Mouse (Mus musculus): ENCODE results near the gene Nt5c3b. TPM values are rescaled to one million over a fixed set of nuclear protein-coding genes. Genes with fewer than 3 reads are reported as not detected.

Nt5c3b gene
- total RNA-seq, 2 experiments from 2014 or later, result 30.2 to 33.3 TPM

- intact Hi-C loops (cut with DNase I), result no loop called here
- no peak for DNase-seq (ENCODE audit: low spot score)
These were observed 11.6 kb downstream of the Nt5c3b start for GRCm38 (mm10) chr11:100430052-100430451.

DNA sequence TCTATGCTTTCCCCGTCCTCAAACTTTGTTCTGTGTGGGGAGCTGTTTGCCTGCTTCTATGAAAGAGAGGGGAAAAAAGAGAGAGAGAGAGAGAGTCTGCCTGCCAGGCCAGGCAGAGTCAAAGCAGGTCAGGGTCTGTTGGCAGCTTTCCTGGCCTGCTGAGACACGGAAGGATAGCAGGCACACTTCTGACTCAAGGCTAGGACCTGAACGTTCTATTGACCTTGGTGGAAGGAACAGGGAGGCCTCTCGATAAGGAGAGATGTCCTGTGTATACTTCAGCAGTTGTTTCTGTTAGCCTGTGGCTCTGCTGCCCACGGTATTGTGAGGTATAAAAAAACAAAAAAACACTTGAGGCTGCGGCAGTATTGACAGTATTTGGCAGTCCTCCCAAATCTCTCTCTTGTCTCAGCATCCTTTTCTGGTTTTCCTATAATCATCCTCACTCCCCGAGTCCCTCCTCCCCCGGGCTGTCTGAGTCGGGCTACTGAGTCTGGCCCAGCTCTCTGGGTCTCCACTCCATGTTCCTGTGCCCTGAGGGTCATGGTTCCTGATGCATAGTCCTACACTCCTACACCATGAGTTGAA is 12.9 kb downstream of the Nt5c3b start:
- intact Hi-C loops (cut with DNase I), result no loop called here
- no peak for DNase-seq (ENCODE audit: low spot score)

DNA sequence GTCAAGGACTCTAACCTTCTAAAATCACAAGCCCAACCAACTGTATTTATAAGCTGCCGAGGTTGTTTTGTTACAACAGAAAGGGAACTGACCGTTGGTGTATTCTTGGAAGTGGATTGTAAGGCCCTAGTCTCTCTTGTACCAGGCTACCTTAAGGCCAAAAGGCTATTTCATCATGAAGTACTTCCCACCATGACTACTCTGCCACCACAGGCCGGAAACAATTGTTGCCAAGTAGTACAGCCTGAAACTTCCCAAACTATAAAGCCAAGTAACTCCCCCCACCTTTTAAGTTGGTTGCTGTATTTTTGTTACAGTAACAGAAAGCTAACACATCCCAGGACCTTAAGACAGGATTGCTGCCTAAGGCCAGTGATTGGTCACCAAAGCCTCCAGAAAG is 14.8 kb downstream of the Nt5c3b start:
- no peak for DNase-seq (ENCODE audit: low spot score)
- intact Hi-C loops (cut with DNase I), result loop anchor here (2.0 kb wide), 2 partner anchors 46 to 128 kb away; partner anchors contain the start of gene Klhl11

- peak; percentile 38 for DNase-seq (ENCODE audit: low spot score)
- intact Hi-C loops (cut with DNase I), result loop anchor here (2.0 kb wide), 2 partner anchors 47 to 129 kb away; partner anchors contain the start of gene Klhl11
These were observed 15.8 kb downstream of the Nt5c3b start for GRCm38 (mm10) chr11:100425851-100426250.

- DNase-seq (ENCODE audit: low spot score), result no peak
- intact Hi-C loops (cut with DNase I), result no loop called here
These were observed 17.8 kb downstream of the Nt5c3b start for GRCm38 (mm10) chr11:100423836-100424235.

DNA sequence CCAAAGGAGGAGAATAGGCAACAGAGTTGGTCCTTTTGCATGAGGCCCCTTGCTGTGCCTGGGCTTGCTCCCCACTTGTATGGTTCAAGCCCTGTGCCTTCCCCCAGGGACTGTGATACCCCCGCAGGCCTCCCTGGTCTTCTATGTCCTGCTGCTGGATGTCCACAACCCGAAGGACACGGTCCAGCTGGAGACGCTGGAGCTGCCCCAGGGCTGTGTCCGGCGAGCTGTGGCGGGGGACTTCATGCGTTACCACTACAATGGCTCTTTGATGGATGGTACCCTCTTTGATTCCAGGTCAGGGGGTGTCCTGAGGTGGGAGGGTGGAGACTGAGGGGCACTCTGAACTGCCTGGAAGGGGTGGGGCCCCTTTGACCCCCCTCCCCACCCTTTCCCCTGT is 20.1 kb downstream of the Nt5c3b start:
- intact Hi-C loops (cut with DNase I), result no loop called here
- no peak for DNase-seq (ENCODE audit: low spot score)

DNA sequence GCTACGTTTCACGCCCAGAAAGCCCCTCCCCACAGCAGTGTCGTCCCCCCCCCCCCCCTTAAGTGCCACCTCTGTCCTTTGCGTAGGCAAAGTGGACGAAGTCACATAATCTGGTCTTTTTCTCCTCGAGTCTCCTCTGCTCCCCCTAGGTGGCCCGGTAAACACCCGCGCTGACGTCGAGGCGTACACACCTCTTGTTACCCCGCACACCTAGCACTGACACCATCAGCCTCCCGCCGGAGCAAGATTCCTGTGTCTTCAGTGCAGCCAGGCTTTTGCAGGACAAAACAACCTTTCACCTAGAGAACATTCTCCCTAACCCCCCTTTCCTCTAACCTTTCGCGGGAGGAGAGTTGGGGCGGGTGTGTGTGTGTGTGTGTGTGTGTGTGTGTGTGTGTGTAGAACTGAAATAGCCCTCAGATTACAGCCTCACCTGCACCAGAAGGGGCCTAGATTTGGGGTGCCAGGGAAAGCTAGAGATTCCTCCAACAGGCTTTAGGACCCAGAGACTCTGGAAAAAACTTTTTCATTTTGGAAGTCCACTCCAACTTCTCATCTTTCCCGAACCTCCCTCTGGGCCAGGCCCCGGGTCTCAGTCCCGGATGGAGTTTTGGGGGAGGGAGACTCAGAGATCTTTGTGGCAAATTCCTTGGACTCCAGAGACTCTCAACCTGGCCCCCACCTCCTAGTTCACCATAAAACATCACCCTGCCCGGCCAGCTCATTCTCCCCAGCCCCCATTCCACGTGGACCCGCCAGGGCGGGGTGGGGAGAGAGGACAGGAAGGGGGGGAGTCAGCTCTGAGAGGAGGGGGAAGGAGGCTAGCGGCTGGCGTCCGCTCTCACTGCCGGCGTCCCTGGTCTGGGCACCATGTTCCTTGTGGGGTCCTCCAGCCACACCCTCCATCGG is 26.4 kb downstream of the Nt5c3b start, which contains the start of gene Fkbp10:
Fkbp10 (plus strand) TSS at position 784 of the 909 bp plus-strand sequence.
- peak; percentile 66 for DNase-seq (ENCODE audit: low spot score)
- intact Hi-C loops (cut with DNase I), result no loop called here

- intact Hi-C loops (cut with DNase I), result no loop called here
- peak; percentile 76 for DNase-seq (ENCODE audit: low spot score)
These were observed 27.3 kb downstream of the Nt5c3b start, which contains the start of gene P3h4 for GRCm38 (mm10) chr11:100414021-100414913. TSS of gene P3h4 (minus strand) at chr11:100414836.

- DNase-seq (ENCODE audit: low spot score), result no peak
- intact Hi-C loops (cut with DNase I), result no loop called here
These were observed 28.1 kb downstream of the Nt5c3b start for GRCm38 (mm10) chr11:100413541-100413940.

DNA sequence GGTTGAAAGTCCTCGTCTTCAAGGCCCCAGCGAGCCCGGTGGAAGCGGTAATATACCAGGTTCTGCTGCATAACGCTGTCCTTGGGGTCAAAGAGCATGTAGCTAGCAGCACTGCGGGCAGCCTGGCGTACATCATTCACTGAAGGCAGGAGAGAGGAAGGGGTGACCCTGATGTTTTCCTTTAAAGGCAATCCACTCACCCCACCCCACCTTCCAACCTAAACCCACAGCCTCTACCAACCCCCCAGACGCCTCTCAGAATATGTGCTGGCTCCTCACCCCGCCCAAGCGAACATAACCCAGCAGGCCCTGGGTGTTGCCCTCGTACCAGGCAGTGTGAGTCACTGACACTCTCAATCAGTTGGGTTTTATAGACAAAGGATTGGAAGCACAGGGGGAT is 29.9 kb downstream of the Nt5c3b start:
- DNase-seq (ENCODE audit: low spot score), result no peak
- intact Hi-C loops (cut with DNase I), result no loop called here

DNA sequence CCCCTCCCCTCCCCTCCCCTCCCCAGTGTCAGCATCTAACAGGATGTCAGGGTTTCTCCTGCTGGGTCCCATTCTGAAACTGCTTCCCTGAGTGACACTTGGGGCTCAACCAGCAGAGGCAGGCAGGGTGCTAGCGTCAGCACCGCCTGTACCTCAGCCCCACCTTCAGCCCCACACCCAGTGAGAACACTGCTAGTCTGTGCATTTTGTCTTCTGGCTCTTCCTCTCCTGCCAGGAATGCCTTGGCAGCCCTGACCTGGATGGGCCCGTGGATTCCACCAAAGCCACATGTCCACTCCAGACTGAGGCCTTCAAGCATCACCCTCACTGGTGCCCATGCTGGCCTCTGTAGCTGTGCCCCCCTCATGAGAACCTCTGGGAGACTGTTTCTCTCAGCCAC is 31.9 kb downstream of the Nt5c3b start:
- DNase-seq (ENCODE audit: low spot score), result no peak
- intact Hi-C loops (cut with DNase I), result no loop called here

DNA sequence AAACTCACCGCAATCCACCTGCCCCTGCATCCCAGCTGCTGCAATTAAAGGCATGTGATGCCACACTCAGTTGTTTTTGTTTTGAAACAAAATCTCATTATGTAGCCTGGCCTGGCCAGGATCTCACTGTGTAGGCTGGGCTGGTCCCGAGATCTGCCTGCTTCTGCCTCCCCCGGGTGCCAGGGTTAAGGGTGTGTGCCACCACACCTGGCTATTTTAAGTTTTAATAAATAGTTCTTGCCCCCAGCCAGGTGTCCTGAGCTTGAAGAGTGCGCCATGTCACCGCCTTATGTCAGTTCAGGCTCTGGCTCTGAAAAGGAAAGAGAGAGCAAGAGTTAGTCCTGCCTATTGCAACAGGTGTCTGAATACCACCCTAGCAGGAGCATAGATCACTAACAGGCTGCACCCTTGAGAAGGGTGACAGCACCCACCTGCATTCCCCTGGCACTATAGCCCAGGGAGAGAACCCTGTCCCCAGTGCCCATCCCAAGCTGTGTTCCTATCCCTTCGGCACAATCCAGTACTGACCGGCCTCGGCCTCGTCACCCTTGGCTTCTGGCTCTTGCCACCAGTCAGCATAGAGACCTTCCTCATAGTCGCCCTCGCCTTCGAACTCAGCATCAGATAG is 32.7 kb downstream of the Nt5c3b start:
- intact Hi-C loops (cut with DNase I), result loop anchor here (1.0 kb wide), 1 partner anchor 47 kb away; no protein-coding TSS in a partner anchor
- no peak for DNase-seq (ENCODE audit: low spot score)

GRCm38 (mm10) chr11:100408076-100408834 is 33.4 kb downstream of the Nt5c3b start:
- DNase-seq (ENCODE audit: low spot score), result no peak
- intact Hi-C loops (cut with DNase I), result loop anchor here (1.0 kb wide), 1 partner anchor 46 kb away; no protein-coding TSS in a partner anchor

- intact Hi-C loops (cut with DNase I), result no loop called here
- DNase-seq (ENCODE audit: low spot score), result no peak
These were observed 34.5 kb downstream of the Nt5c3b start for GRCm38 (mm10) chr11:100406995-100407705.

- no peak for DNase-seq (ENCODE audit: low spot score)
- intact Hi-C loops (cut with DNase I), result no loop called here
These were observed 35.3 kb downstream of the Nt5c3b start for GRCm38 (mm10) chr11:100406273-100406672.

- intact Hi-C loops (cut with DNase I), result no loop called here
- DNase-seq (ENCODE audit: low spot score), result no peak
These were observed 37.0 kb downstream of the Nt5c3b start for GRCm38 (mm10) chr11:100404456-100405074.

DNA sequence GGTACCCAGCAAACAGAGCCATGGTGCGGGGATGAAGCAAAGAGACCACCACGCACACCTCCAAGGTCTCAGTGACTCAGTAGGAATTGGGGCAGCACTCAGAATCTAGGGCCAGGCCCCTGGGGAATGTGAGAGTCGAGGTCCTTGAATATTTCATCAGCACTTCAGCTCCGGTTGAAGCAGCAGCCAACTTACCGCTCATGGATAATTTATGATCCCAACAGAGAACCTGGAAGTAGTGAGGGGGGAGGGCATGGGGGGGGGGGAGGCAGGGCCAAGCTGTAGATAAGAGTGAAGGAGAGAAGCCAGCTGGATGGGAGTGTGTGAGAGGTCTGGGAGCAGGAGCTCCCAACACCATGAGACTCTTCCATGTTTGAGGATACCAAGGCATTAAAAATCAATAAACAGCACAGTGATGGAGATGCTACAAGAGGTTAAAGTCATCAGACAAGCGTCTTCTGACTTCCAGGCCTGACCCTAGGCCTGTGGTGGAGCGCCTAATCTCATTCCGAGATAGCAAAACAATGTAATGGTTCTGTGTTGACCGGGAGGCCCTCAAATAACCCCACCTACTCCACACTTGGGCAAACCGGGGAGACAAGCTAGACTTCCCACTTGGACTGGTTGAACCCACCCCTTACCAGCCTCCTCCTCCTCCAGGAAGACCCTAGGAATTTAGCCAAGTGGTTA is 38.0 kb downstream of the Nt5c3b start:
- intact Hi-C loops (cut with DNase I), result no loop called here
- DNase-seq (ENCODE audit: low spot score), result no peak

Data from heart, postnatal 25 days (tissue).